Mouse (Mus musculus): ENCODE results near the gene Inpp1.
A peak's percentile ranks its signal among the peaks of the same experiment; 100 is the strongest.

Inpp1 gene

GRCm38 (mm10) chr1:52793692-52794091 is 23.8 kb downstream of the Inpp1 start:
- DNase-seq (ENCODE audit: low read depth in 2 of 2, low spot score in 2 of 2): peak in 1 of 2 experiments; percentile 14

- no peak for DNase-seq (ENCODE audit: low read depth in 2 of 2, low spot score in 2 of 2)
Observed at GRCm38 (mm10) chr1:52792701-52793100, 24.8 kb downstream of the Inpp1 start.

- no peak for DNase-seq (ENCODE audit: low read depth in 2 of 2, low spot score in 2 of 2)
Observed at GRCm38 (mm10) chr1:52787254-52787653, 30.2 kb downstream of the Inpp1 start.

GRCm38 (mm10) chr1:52765176-52766111 is 52.0 kb downstream of the Inpp1 start:
- DNase-seq (ENCODE audit: low read depth in 2 of 2, low spot score in 2 of 2): no peak

GRCm38 (mm10) chr1:52763894-52764809 is 53.3 kb downstream of the Inpp1 start:
- no peak for DNase-seq (ENCODE audit: low read depth in 2 of 2, low spot score in 2 of 2)

GRCm38 (mm10) chr1:52758174-52758573 is 59.3 kb downstream of the Inpp1 start:
- no peak for DNase-seq (ENCODE audit: low read depth in 2 of 2, low spot score in 2 of 2)

- no peak for DNase-seq (ENCODE audit: low read depth in 2 of 2, low spot score in 2 of 2)
Observed at GRCm38 (mm10) chr1:52754331-52754730, 63.2 kb downstream of the Inpp1 start.

- DNase-seq (ENCODE audit: low read depth in 2 of 2, low spot score in 2 of 2): peak in 1 of 2 experiments; percentile 6
Observed at GRCm38 (mm10) chr1:52753828-52754227, 63.7 kb downstream of the Inpp1 start.

- no peak for DNase-seq (ENCODE audit: low read depth in 2 of 2, low spot score in 2 of 2)
Observed at GRCm38 (mm10) chr1:52752706-52753105, 64.8 kb downstream of the Inpp1 start.

GRCm38 (mm10) chr1:52751634-52752033 is 65.9 kb downstream of the Inpp1 start:
- DNase-seq (ENCODE audit: low read depth in 2 of 2, low spot score in 2 of 2): no peak

GRCm38 (mm10) chr1:52749978-52750377 is 67.5 kb downstream of the Inpp1 start:
- no peak for DNase-seq (ENCODE audit: low read depth in 2 of 2, low spot score in 2 of 2)

GRCm38 (mm10) chr1:52748260-52748659 is 69.2 kb downstream of the Inpp1 start:
- DNase-seq (ENCODE audit: low read depth in 2 of 2, low spot score in 2 of 2): peak; percentile 63 to 72

- DNase-seq (ENCODE audit: low read depth in 2 of 2, low spot score in 2 of 2): no peak
Observed at GRCm38 (mm10) chr1:52742567-52742966, 74.9 kb downstream of the Inpp1 start.

All from CD8-positive naive resting alpha-beta T cell, adult 2 months (primary cell).